Mouse (Mus musculus): ENCODE measurements around the gene Dll4. TPM values are rescaled to one million over a fixed set of nuclear protein-coding genes. Genes with fewer than 3 reads are reported as not detected.

Dll4 gene
- polyA plus RNA-seq, 1 experiment from 2014 or later, result 5.0 TPM

- Histone ChIP-seq H3K9ac (no peak overlapping the region), H3K4me3 (no peak overlapping the region), H3K27ac (no peak overlapping the region), H3K27me3 (replicated peaks) (no peaks in the 10 kb centered on the region), H3K9me3 (no peaks in the 10 kb centered on the region), H3K4me2 (replicated peaks) (no peak overlapping the region), H3K4me1 (no peaks in the 10 kb centered on the region), H3K36me3 (no peaks in the 10 kb centered on the region)
- WGBS, result 56% methylated on average over 6 of the region's 6 CpGs
- ATAC-seq (ENCODE audit: low FRiP score, low read depth), result no peak
Observed at GRCm38 (mm10) chr2:119344537-119345138, 19.1 kb downstream of the Dll4 start.

- Histone ChIP-seq H3K36me3 (no peaks in the 10 kb centered on the region), H3K27ac (no peak within 1 kb of the TSS), H3K4me3 (peak within 1 kb of the TSS; percentile 51), H3K4me2 (replicated peaks) (peak within 1 kb of the TSS; percentile 94), H3K9ac (peak within 1 kb of the TSS; percentile 62), H3K4me1 (peaks cover 12% of the 10 kb centered on the region), H3K27me3 (replicated peaks) (peaks cover 22% of the 10 kb centered on the region), H3K9me3 (no peaks in the 10 kb centered on the region)
- ATAC-seq (ENCODE audit: low FRiP score, low read depth), result peak; percentile 96
- WGBS, result 5% methylated on average over 58 of the region's 58 CpGs
Observed at GRCm38 (mm10) chr2:119350555-119351486, 25.2 kb downstream of the Dll4 start, which contains the start of gene Chac1. Gene Chac1 (plus strand): TSS chr2:119351229.

- H3K9me3 ChIP-seq, result no peaks in the 10 kb centered on the region
- 90% methylated on average over 8 of the region's 8 CpGs for WGBS
Observed at GRCm38 (mm10) chr2:119353707-119354106, 28.1 kb downstream of the Dll4 start.

DNA sequence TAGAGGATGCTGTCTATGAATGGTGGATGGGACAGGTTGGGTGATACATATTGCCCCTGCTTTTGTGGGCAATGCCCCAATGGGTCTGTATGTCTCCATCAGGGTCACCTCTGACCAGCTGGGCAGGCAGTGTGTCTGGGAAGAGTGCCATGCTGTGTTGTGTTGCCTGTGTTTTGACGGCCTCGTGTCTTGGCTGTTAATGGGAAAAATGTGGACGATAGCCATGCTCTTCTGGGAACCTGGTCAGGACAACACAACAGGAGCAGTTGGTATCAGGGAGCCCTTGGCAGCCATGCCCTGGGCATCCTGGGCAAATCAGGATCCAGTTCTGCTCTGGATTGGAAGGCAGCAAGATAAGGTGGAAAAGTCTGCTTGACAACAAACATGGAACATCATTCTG, 29.5 kb downstream of the Dll4 start:
- no peaks in the 10 kb centered on the region for H3K9me3 ChIP-seq
- H3K27me3 ChIP-seq (replicated peaks), result peaks cover 19% of the 10 kb centered on the region
- no peak for ATAC-seq (ENCODE audit: low FRiP score, low read depth)
- H3K36me3 ChIP-seq, result no peaks in the 10 kb centered on the region
- H3K4me2 ChIP-seq (replicated peaks), result no peak overlapping the region
- H3K4me3 ChIP-seq, result no peak overlapping the region
- no peak overlapping the region for H3K9ac ChIP-seq
- 89% methylated on average over 3 of the region's 3 CpGs for WGBS
- H3K4me1 ChIP-seq, result peaks cover 12% of the 10 kb centered on the region
- no peak overlapping the region for H3K27ac ChIP-seq

More at GRCm38 (mm10) chr2:119353707-119354106, 28.1 kb downstream of the Dll4 start:
- Histone ChIP-seq H3K27me3 (replicated peaks) (peaks cover 22% of the 10 kb centered on the region), H3K27ac (no peak overlapping the region), H3K4me3 (no peak overlapping the region), H3K9ac (no peak overlapping the region), H3K4me1 (peaks cover 12% of the 10 kb centered on the region), H3K36me3 (no peaks in the 10 kb centered on the region), H3K4me2 (replicated peaks) (no peak overlapping the region)
- ATAC-seq (ENCODE audit: low FRiP score, low read depth), result no peak

- peaks cover 14% of the 10 kb centered on the region for H3K27me3 ChIP-seq (replicated peaks)
- no peaks in the 10 kb centered on the region for H3K9me3 ChIP-seq
- no peak overlapping the region for H3K27ac ChIP-seq
- ATAC-seq (ENCODE audit: low FRiP score, low read depth), result no peak
- H3K4me2 ChIP-seq (replicated peaks), result no peak overlapping the region
- no peak overlapping the region for H3K9ac ChIP-seq
- 33% methylated on average over 7 of the region's 7 CpGs for WGBS
- H3K36me3 ChIP-seq, result no peaks in the 10 kb centered on the region
- H3K4me3 ChIP-seq, result no peak overlapping the region
- H3K4me1 ChIP-seq, result peaks cover 8% of the 10 kb centered on the region
Observed at GRCm38 (mm10) chr2:119355651-119356050, 30.1 kb downstream of the Dll4 start.

DNA sequence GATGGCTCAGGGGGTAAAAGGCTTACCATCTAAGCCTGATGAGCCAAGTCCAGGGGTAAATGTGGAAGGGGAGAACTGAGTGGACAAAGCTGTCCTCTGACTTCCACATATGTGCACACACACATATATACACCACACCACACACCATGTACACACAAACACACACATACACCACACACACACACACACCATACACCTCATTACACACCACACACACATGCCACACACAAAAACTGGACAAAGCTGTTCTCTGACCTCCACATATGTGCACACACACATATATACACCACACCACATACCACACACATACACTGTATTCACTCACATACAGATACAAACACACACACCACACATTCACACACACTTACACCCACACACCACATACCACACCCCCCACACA, 30.7 kb downstream of the Dll4 start:
- Histone ChIP-seq H3K4me2 (replicated peaks) (no peak overlapping the region), H3K36me3 (no peaks in the 10 kb centered on the region), H3K9ac (no peak overlapping the region), H3K4me3 (no peak overlapping the region), H3K27ac (no peak overlapping the region), H3K4me1 (peaks cover 2% of the 10 kb centered on the region), H3K9me3 (no peaks in the 10 kb centered on the region), H3K27me3 (replicated peaks) (peaks cover 11% of the 10 kb centered on the region)
- ATAC-seq (ENCODE audit: low FRiP score, low read depth), result no peak

- Histone ChIP-seq H3K9me3 (0 out of 2 replicates have a peak, but pooled peaks cover 4% of the 10 kb centered on the region), H3K4me2 (replicated peaks) (no peak overlapping the region), H3K4me3 (no peak overlapping the region), H3K9ac (no peak overlapping the region), H3K4me1 (no peaks in the 10 kb centered on the region), H3K27me3 (replicated peaks) (peaks cover 6% of the 10 kb centered on the region), H3K36me3 (no peaks in the 10 kb centered on the region), H3K27ac (no peak overlapping the region)
- WGBS, result 91% methylated on average over 5 of the region's 5 CpGs
- ATAC-seq (ENCODE audit: low FRiP score, low read depth), result no peak
Observed at GRCm38 (mm10) chr2:119356805-119357204, 31.2 kb downstream of the Dll4 start.

DNA sequence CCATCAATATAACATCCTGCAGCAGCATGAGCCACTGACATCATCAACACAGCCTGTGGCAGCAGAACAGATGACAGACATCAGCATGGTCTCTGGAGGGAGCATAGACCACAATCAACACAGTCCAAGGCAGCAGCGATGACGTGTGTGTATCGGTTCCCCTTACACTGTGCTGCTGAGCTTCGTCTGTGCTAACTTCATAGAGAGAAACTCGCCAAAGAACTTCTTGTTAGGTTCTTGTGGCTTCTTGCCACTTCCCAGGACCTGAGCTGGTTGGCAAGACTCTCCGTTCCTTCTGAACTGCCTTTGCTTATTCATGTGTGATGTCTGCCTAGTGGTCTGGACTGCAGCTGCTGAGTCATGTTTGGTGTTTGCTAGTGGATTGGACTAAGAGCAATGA, 32.7 kb downstream of the Dll4 start:
- Histone ChIP-seq H3K4me3 (no peak overlapping the region), H3K27ac (no peak overlapping the region), H3K36me3 (no peaks in the 10 kb centered on the region), H3K9me3 (0 out of 2 replicates have a peak, but pooled peaks cover 8% of the 10 kb centered on the region), H3K27me3 (replicated peaks) (no peaks in the 10 kb centered on the region), H3K4me1 (no peaks in the 10 kb centered on the region), H3K4me2 (replicated peaks) (no peak overlapping the region), H3K9ac (no peak overlapping the region)
- ATAC-seq (ENCODE audit: low FRiP score, low read depth), result no peak
- WGBS, result 84% methylated on average over 6 of the region's 6 CpGs

DNA sequence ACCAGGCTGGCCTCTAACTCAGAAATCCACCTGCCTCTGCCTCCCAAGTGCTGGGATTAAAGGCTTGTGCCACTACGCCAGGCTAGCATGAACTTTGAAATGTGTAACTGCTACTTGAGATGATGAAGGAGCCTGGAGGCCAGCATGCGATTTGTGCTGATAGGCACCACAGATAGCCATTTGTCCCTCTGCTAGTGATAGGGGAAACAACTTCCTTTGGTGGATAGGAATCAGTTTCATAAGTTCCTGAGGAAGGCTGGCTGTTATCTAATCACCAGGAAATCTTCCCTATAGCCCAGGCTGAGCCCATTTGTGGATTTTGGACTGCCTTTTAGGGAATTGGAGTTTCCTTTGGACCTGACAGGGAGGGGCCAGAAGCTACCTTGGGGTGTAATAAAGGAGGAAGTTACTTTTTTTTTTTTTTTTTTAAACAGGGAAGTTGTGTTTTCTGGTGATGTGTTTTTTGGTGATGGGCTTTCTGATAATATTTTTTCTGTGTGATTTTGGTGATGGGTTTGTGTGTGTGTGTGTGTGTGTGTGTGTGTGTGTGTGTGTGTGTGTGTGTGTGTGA, 34.2 kb downstream of the Dll4 start:
- H3K4me2 ChIP-seq (replicated peaks), result no peak overlapping the region
- WGBS, result 90% methylated on average over 2 of the region's 2 CpGs

DNA sequence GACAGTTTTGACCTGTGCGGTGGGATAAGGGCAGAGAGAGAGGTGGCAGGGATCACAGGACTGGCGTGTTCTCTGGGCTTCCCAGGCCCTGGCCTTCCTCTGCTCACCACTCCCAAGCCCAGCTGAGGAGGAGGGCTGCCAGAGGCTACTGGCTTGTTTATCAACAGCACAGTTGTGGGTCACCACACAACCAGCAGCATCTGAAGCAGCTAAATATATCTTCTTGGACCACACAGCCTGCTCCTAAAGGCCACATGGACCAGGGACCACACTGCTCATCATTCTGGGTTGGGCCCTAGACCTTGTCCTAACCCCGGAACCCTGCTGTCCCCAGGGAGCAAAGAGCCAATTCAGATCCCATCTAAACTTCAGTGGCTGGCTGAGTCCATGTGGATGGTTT, 39.4 kb downstream of the Dll4 start:
- Histone ChIP-seq H3K4me1 (no peaks in the 10 kb centered on the region), H3K4me3 (no peak overlapping the region), H3K27me3 (replicated peaks) (no peaks in the 10 kb centered on the region), H3K36me3 (peaks cover 22% of the 10 kb centered on the region), H3K9ac (no peak overlapping the region), H3K4me2 (replicated peaks) (no peak overlapping the region), H3K27ac (no peak overlapping the region), H3K9me3 (0 out of 2 replicates have a peak, but pooled peaks cover 8% of the 10 kb centered on the region)
- 89% methylated on average over 3 of the region's 3 CpGs for WGBS
- no peak for ATAC-seq (ENCODE audit: low FRiP score, low read depth)

More for the DNA sequence above, 34.2 kb downstream of the Dll4 start:
- H3K36me3 ChIP-seq, result no peaks in the 10 kb centered on the region
- no peaks in the 10 kb centered on the region for H3K27me3 ChIP-seq (replicated peaks)
- no peak overlapping the region for H3K9ac ChIP-seq
- no peak overlapping the region for H3K4me3 ChIP-seq
- no peaks in the 10 kb centered on the region for H3K4me1 ChIP-seq
- ATAC-seq (ENCODE audit: low FRiP score, low read depth), result no peak
- H3K9me3 ChIP-seq, result 0 out of 2 replicates have a peak, but pooled peaks cover 8% of the 10 kb centered on the region
- H3K27ac ChIP-seq, result no peak overlapping the region

- no peak overlapping the region for H3K4me3 ChIP-seq
- no peaks in the 10 kb centered on the region for H3K9me3 ChIP-seq
- no peak overlapping the region for H3K4me2 ChIP-seq (replicated peaks)
- no peaks in the 10 kb centered on the region for H3K27me3 ChIP-seq (replicated peaks)
- no peak overlapping the region for H3K27ac ChIP-seq
- H3K36me3 ChIP-seq, result peaks cover 42% of the 10 kb centered on the region
- WGBS, result 79% methylated on average over 3 of the region's 3 CpGs
- no peaks in the 10 kb centered on the region for H3K4me1 ChIP-seq
- H3K9ac ChIP-seq, result no peak overlapping the region
- ATAC-seq (ENCODE audit: low FRiP score, low read depth), result no peak
Observed at GRCm38 (mm10) chr2:119367346-119367745, 41.8 kb downstream of the Dll4 start.

DNA sequence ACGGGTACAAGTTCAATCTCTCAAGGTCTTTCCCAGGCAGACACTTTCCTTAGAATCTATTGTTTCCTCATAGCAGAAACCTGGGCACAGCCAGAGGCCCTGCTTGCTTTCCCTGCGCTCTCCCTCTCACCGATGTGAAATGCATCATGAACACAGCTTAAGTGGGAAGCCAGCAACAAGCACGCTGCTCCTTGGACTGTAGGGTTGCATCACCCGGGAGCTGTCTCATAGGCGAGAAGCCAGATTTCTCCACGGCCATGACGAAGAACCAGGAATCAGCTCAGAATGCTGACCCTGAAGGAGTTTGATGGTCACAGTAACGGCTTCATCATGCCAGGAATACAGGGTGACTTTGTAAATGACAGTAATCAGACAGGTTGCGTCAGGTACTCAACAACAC, 44.5 kb downstream of the Dll4 start:
- H3K36me3 ChIP-seq, result peaks cover 68% of the 10 kb centered on the region

More for the DNA sequence above, 44.5 kb downstream of the Dll4 start:
- no peak overlapping the region for H3K9ac ChIP-seq
- H3K27ac ChIP-seq, result no peak overlapping the region
- H3K27me3 ChIP-seq (replicated peaks), result no peaks in the 10 kb centered on the region
- no peak for ATAC-seq (ENCODE audit: low FRiP score, low read depth)
- no peak overlapping the region for H3K4me3 ChIP-seq
- H3K9me3 ChIP-seq, result no peaks in the 10 kb centered on the region
- no peak overlapping the region for H3K4me2 ChIP-seq (replicated peaks)
- no peaks in the 10 kb centered on the region for H3K4me1 ChIP-seq
- 95% methylated on average over 10 of the region's 10 CpGs for WGBS
